Mouse (Mus musculus) spleen, adult 2 months (tissue): ENCODE results near the gene Krt33a. TPM values are rescaled to one million over a fixed set of nuclear protein-coding genes. Genes with fewer than 3 reads are reported as not detected.

Experiments
- DNase-seq, 2 experiments: peaks; one replicate each; pipeline versions ENCODE4 v3.0.0 to v3.0.0-alpha.2; 2012 to 2021; ENCODE audit warnings: low spot score in 2 of 2, low read depth in 1 of 2
- H3K27ac ChIP-seq: fragments of 200-500 bp; 2 replicates; pipeline ENCODE4 v1.5.1; 2012; ENCODE audit warnings: low read length, inconsistent platforms; ENCODE audit not compliant: insufficient read depth
- H3K27me3 ChIP-seq: fragments of 200-500 bp; 2 replicates; pipeline ENCODE4 v1.6.1; 2012; ENCODE audit warnings: mild to moderate bottlenecking, moderate library complexity, low read length, inconsistent platforms; ENCODE audit not compliant: control insufficient read depth, insufficient read depth
- H3K36me3 ChIP-seq: fragments of 200-500 bp; 2 replicates; pipeline ENCODE4 v1.6.1; 2012; ENCODE audit warnings: mild to moderate bottlenecking, low read length, inconsistent platforms; ENCODE audit not compliant: control insufficient read depth, insufficient read depth
- H3K4me1 ChIP-seq: fragments of 200-500 bp; 2 replicates; pipeline ENCODE4 v1.6.1; 2011; ENCODE audit warnings: inconsistent platforms; ENCODE audit not compliant: control insufficient read depth, insufficient read depth, insufficient read length
- H3K4me3 ChIP-seq: fragments of 200-500 bp; 2 replicates; pipeline ENCODE4 v1.5.1; 2011; ENCODE audit warnings: mild to moderate bottlenecking, inconsistent platforms; ENCODE audit not compliant: insufficient read depth, insufficient read length; ENCODE audit errors: extremely low read depth
- CTCF ChIP-seq: fragments of 200-500 bp; IDR thresholded peaks from 2 replicates; pipeline ENCODE4 v1.5.1; 2011; ENCODE audit warnings: mild to moderate bottlenecking, inconsistent platforms; ENCODE audit not compliant: insufficient read depth, insufficient read length, insufficient replicate concordance; ENCODE audit errors: extremely low read depth
- POLR2A ChIP-seq: fragments of 200-500 bp; IDR thresholded peaks from 2 replicates; pipeline ENCODE4 v1.6.1; 2011; ENCODE audit warnings: low read depth, low read length, inconsistent platforms
- WGBS: fragments of 180-500 bp; shearing (Covaris S2); methylation state at CpG from one replicate; pipeline ENCODE4 v1.1.7; 2018; 5-methylcytosine and 5-hydroxymethylcytosine counted together
- polyA plus RNA-seq: library from polyadenylated mRNA; depleted of rRNA; stranded (reverse); fragments of >200 nt; gene quantifications from 2 replicates; pipeline ENCODE4 v1.2.3, GENCODE M21; 2012

Gene Krt33a
- polyA plus RNA-seq, 1 experiment = not detected

- H3K4me3 ChIP-seq = no peak overlapping the region
- DNase-seq = no peak
- H3K4me1 ChIP-seq = no peaks in the 10 kb centered on the region
- no peaks in the 10 kb centered on the region for H3K36me3 ChIP-seq
- H3K27ac ChIP-seq = no peak overlapping the region
- TF ChIP-seq CTCF (no peak), POLR2A (no peak)
- WGBS = 86% methylated on average over 6 of the region's 6 CpGs
- no peaks in the 10 kb centered on the region for H3K27me3 ChIP-seq
Measured at GRCm38 (mm10) chr11:99989881-99990405, 26.1 kb downstream of the Krt33a start.

GRCm38 (mm10) chr11:99988530-99988929 is 27.5 kb downstream of the Krt33a start:
- Histone ChIP-seq H3K27me3 (no peaks in the 10 kb centered on the region), H3K4me3 (no peak overlapping the region), H3K4me1 (no peaks in the 10 kb centered on the region), H3K36me3 (no peaks in the 10 kb centered on the region), H3K27ac (no peak overlapping the region)
- DNase-seq = no peak
- TF ChIP-seq CTCF = no peak
- TF ChIP-seq POLR2A = no peak
- WGBS = 94% methylated on average over 3 of the region's 3 CpGs

- WGBS = 77% methylated on average over 8 of the region's 8 CpGs
Measured at GRCm38 (mm10) chr11:99986180-99986647, 29.8 kb downstream of the Krt33a start, which contains the start of gene Krtap16-1. Gene Krtap16-1, minus strand, starts transcription at chr11:99986597.

GRCm38 (mm10) chr11:99985291-99986092 is 30.5 kb downstream of the Krt33a start:
- Histone ChIP-seq H3K4me3 (no peak overlapping the region), H3K27ac (no peak overlapping the region), H3K27me3 (no peaks in the 10 kb centered on the region), H3K36me3 (no peaks in the 10 kb centered on the region), H3K4me1 (no peaks in the 10 kb centered on the region)
- TF ChIP-seq CTCF = no peak
- no peak for TF ChIP-seq POLR2A
- WGBS = 84% methylated on average over 20 of the region's 20 CpGs
- no peak for DNase-seq

More at GRCm38 (mm10) chr11:99986180-99986647, 29.8 kb downstream of the Krt33a start, which contains the start of gene Krtap16-1:
- no peak for TF ChIP-seq POLR2A
- Histone ChIP-seq H3K4me1 (no peaks in the 10 kb centered on the region), H3K27ac (no peak within 1 kb of the TSS), H3K36me3 (no peaks in the 10 kb centered on the region), H3K27me3 (no peaks in the 10 kb centered on the region), H3K4me3 (no peak within 1 kb of the TSS)
- DNase-seq = no peak

- DNase-seq = no peak
- H3K27ac ChIP-seq = no peak overlapping the region
- TF ChIP-seq POLR2A (no peak), CTCF (no peak)
- H3K36me3 ChIP-seq = no peaks in the 10 kb centered on the region
- WGBS = 81% methylated on average over 1 of the region's 1 CpGs
- no peaks in the 10 kb centered on the region for H3K4me1 ChIP-seq
- H3K4me3 ChIP-seq = no peak overlapping the region
- H3K27me3 ChIP-seq = no peaks in the 10 kb centered on the region
Measured at GRCm38 (mm10) chr11:99983442-99983841, 32.6 kb downstream of the Krt33a start.

- no peaks in the 10 kb centered on the region for H3K27me3 ChIP-seq
- TF ChIP-seq CTCF (no peak), POLR2A (no peak)
- 84% methylated on average over 9 of the region's 9 CpGs for WGBS
- H3K4me1 ChIP-seq = no peaks in the 10 kb centered on the region
- H3K36me3 ChIP-seq = no peaks in the 10 kb centered on the region
- no peak for DNase-seq
- no peak overlapping the region for H3K27ac ChIP-seq
- H3K4me3 ChIP-seq = no peak overlapping the region
Measured at GRCm38 (mm10) chr11:99982731-99983130, 33.3 kb downstream of the Krt33a start.

- WGBS = 71% methylated on average over 5 of the region's 5 CpGs
- Histone ChIP-seq H3K27ac (no peak within 1 kb of the TSS), H3K36me3 (no peaks in the 10 kb centered on the region), H3K27me3 (no peaks in the 10 kb centered on the region), H3K4me3 (no peak within 1 kb of the TSS), H3K4me1 (no peaks in the 10 kb centered on the region)
- TF ChIP-seq CTCF (no peak), POLR2A (no peak)
- DNase-seq = no peak
Measured at GRCm38 (mm10) chr11:99978953-99979352, 37.1 kb downstream of the Krt33a start, which contains the start of gene Krtap29-1. Gene Krtap29-1, minus strand, starts transcription at chr11:99979053.
